In genomic region chr14:36968628-36969147, GRCm38 (mm10) we compare ENCODE assay signal across 8 mouse cellular contexts. TPM values are rescaled to one million over a fixed set of nuclear protein-coding genes. Genes with fewer than 3 reads are reported as not detected.
DNase-seq lines count a peak whose midpoint lies in the region; ATAC-seq and TF ChIP-seq lines count a peak whose summit lies in the region.

TSS of gene Ccser2 (minus strand) at chr14:36968777.

- peak; percentile 85 for DNase-seq in c-Kit-negative CD71-positive TER-119-positive erythroid progenitor cells, embryonic 14.5 days (ENCODE audit: low read depth, low spot score)
- DNase-seq in forebrain, embryonic 10.5 days (ENCODE audit: extremely low spot score, low spot score), result peak; percentile 95
- DNase-seq in kidney, postnatal 25 days, result peak; percentile 98
- DNase-seq in liver, embryonic 14.5 days (ENCODE audit: low read depth in 3 of 3, low spot score in 3 of 3), result peak; percentile 70 to 84 (median 79)
- DNase-seq in neural tube, embryonic 11.5 days (ENCODE audit: low spot score), result peak; percentile 98
- DNase-seq in stomach, postnatal 0 days (ENCODE audit: low spot score), result peak; percentile 99

- H3K4me3 ChIP-seq in forebrain, embryonic 10.5 days, result peak within 1 kb of the TSS; percentile 93
- H3K4me3 ChIP-seq in heart, embryonic 15.5 days, result peak within 1 kb of the TSS; percentile 89
- peak within 1 kb of the TSS; percentile 65 to 79 for H3K4me3 ChIP-seq in liver, embryonic 14.5 days (ENCODE audit: insufficient read depth in 1 of 2, low read depth in 2 of 2, low read length in 2 of 2)
- peak within 1 kb of the TSS; percentile 87 for H3K4me3 ChIP-seq in neural tube, embryonic 11.5 days (ENCODE audit: low read depth, low read length)
- peak within 1 kb of the TSS; percentile 92 for H3K4me3 ChIP-seq in stomach, postnatal 0 days (ENCODE audit: low read depth, low read length)

- no peak for TF ChIP-seq EP300 in liver, embryonic 14.5 days (IDR thresholded peaks at IDR 0.05; ENCODE audit: low read depth)
- no peak for TF ChIP-seq EP300 in stomach, postnatal 0 days (optimal IDR thresholded peaks at IDR 0.05)

- WGBS in forebrain, embryonic 10.5 days, result 5% methylated on average over 38 of the region's 39 CpGs
- WGBS in heart, embryonic 15.5 days, result under 1% methylated on average over 39 of the region's 39 CpGs
- WGBS in liver, embryonic 14.5 days (ENCODE audit: insufficient replicate concordance), result 2% methylated on average over 39 of the region's 39 CpGs
- 4% methylated on average over 38 of the region's 39 CpGs for WGBS in neural tube, embryonic 11.5 days
- under 1% methylated on average over 32 of the region's 39 CpGs for WGBS in stomach, postnatal 0 days

- no peak for TF ChIP-seq CTCF in liver, embryonic 14.5 days (IDR thresholded peaks at IDR 0.05; ENCODE audit: low read depth)
- TF ChIP-seq CTCF in stomach, postnatal 0 days (IDR thresholded peaks at IDR 0.05; ENCODE audit: low read depth), result no peak

- peak within 1 kb of the TSS; percentile 94 for H3K9ac ChIP-seq in heart, embryonic 15.5 days
- H3K9ac ChIP-seq in liver, embryonic 14.5 days (replicated peaks), result peak within 1 kb of the TSS; percentile 62
- H3K9ac ChIP-seq in neural tube, embryonic 11.5 days (ENCODE audit: low read length), result peak within 1 kb of the TSS; percentile 85
- H3K9ac ChIP-seq in stomach, postnatal 0 days (ENCODE audit: low read length), result peak within 1 kb of the TSS; percentile 86

- H3K9me3 ChIP-seq in forebrain, embryonic 10.5 days, result no peaks in the 10 kb centered on the region
- no peaks in the 10 kb centered on the region for H3K9me3 ChIP-seq in heart, embryonic 15.5 days (replicated peaks)
- H3K9me3 ChIP-seq in liver, embryonic 14.5 days (ENCODE audit: control insufficient read depth, low read length), result no peaks in the 10 kb centered on the region
- H3K9me3 ChIP-seq in neural tube, embryonic 11.5 days (ENCODE audit: control insufficient read depth, low read length), result no peaks in the 10 kb centered on the region
- no peaks in the 10 kb centered on the region for H3K9me3 ChIP-seq in stomach, postnatal 0 days (ENCODE audit: control insufficient read depth, low read length)

- H3K36me3 ChIP-seq in forebrain, embryonic 10.5 days (replicated peaks), result no peaks in the 10 kb centered on the region
- H3K36me3 ChIP-seq in heart, embryonic 15.5 days, result no peaks in the 10 kb centered on the region
- H3K36me3 ChIP-seq in liver, embryonic 14.5 days (replicated peaks; ENCODE audit: control insufficient read depth, insufficient read depth, low read depth), result no peaks in the 10 kb centered on the region
- no peaks in the 10 kb centered on the region for H3K36me3 ChIP-seq in neural tube, embryonic 11.5 days (ENCODE audit: control insufficient read depth, insufficient read depth, low read length)
- no peaks in the 10 kb centered on the region for H3K36me3 ChIP-seq in stomach, postnatal 0 days (ENCODE audit: control insufficient read depth, insufficient read depth, low read length)

- peak; percentile 90 for ATAC-seq in CD4-positive, CD25-positive, alpha-beta regulatory T cell, adult 4 months
- peak; percentile 100 for ATAC-seq in heart, embryonic 15.5 days (replicated peaks; ENCODE audit: insufficient number of reproducible peaks, insufficient read depth, low FRiP score, low read depth)
- peak; percentile 100 for ATAC-seq in liver, embryonic 14.5 days (ENCODE audit: insufficient read depth)
- peak; percentile 99 for ATAC-seq in neural tube, embryonic 11.5 days (ENCODE audit: insufficient read depth, low FRiP score, low TSS enrichment)
- ATAC-seq in stomach, postnatal 0 days (ENCODE audit: low FRiP score, low TSS enrichment), result peak; percentile 100

- peak within 1 kb of the TSS; percentile 57 for H3K4me2 ChIP-seq in heart, embryonic 15.5 days
- H3K4me2 ChIP-seq in liver, embryonic 14.5 days (ENCODE audit: low read depth), result peak within 1 kb of the TSS; percentile 82
- H3K4me2 ChIP-seq in neural tube, embryonic 11.5 days (ENCODE audit: low read depth), result peak within 1 kb of the TSS; percentile 58
- H3K4me2 ChIP-seq in stomach, postnatal 0 days (replicated peaks; ENCODE audit: low read depth), result peak within 1 kb of the TSS; percentile 79

- peak within 1 kb of the TSS; percentile 96 for H3K27ac ChIP-seq in forebrain, embryonic 10.5 days
- peak within 1 kb of the TSS; percentile 90 for H3K27ac ChIP-seq in heart, embryonic 15.5 days
- no peak within 1 kb of the TSS; the same call in none of the 2 replicates for H3K27ac ChIP-seq in liver, embryonic 14.5 days
- peak within 1 kb of the TSS; percentile 91 for H3K27ac ChIP-seq in neural tube, embryonic 11.5 days (ENCODE audit: low read depth, low read length)
- peak within 1 kb of the TSS; percentile 85 for H3K27ac ChIP-seq in stomach, postnatal 0 days (replicated peaks)

- no peaks in the 10 kb centered on the region for H3K27me3 ChIP-seq in forebrain, embryonic 10.5 days (ENCODE audit: poor library complexity, severe bottlenecking)
- H3K27me3 ChIP-seq in heart, embryonic 15.5 days, result no peaks in the 10 kb centered on the region
- no peaks in the 10 kb centered on the region for H3K27me3 ChIP-seq in liver, embryonic 14.5 days (ENCODE audit: control insufficient read depth, insufficient read depth, low read length)
- no peaks in the 10 kb centered on the region for H3K27me3 ChIP-seq in neural tube, embryonic 11.5 days (ENCODE audit: control insufficient read depth, insufficient read depth, low read length)
- H3K27me3 ChIP-seq in stomach, postnatal 0 days (ENCODE audit: control insufficient read depth, insufficient read depth, low read length), result no peaks in the 10 kb centered on the region

- peaks cover 25% of the 10 kb centered on the region for H3K4me1 ChIP-seq in forebrain, embryonic 10.5 days
- H3K4me1 ChIP-seq in heart, embryonic 15.5 days (replicated peaks), result peaks cover 9% of the 10 kb centered on the region
- peaks cover 5 to 12% of the 10 kb centered on the region in 2 experiments; a peak in 3 of 4 replicates for H3K4me1 ChIP-seq in liver, embryonic 14.5 days (replicated peaks; ENCODE audit: control insufficient read depth in 2 of 2, insufficient read depth in 2 of 2, low read length in 1 of 2)
- no peaks in the 10 kb centered on the region for H3K4me1 ChIP-seq in neural tube, embryonic 11.5 days (ENCODE audit: control insufficient read depth, insufficient read depth, low read length)
- no peaks in the 10 kb centered on the region for H3K4me1 ChIP-seq in stomach, postnatal 0 days (replicated peaks; ENCODE audit: control insufficient read depth, insufficient read depth)

RNA-seq across cellular contexts. Expression of gene Ccser2, which starts in this region (rescaled TPM):
- polyA plus RNA-seq in CD4-positive, CD25-positive, alpha-beta regulatory T cell, adult 4 months (2017; shearing (Covaris generic)), result 10 to 100 TPM; 15.0 to 26.6 TPM
- 21.5 and 22.2 TPM in 2 replicates for polyA plus RNA-seq in forebrain, embryonic 10.5 days (2016; fragmentation: Nextera tagmentation; extraction: Ambion mirVana)
- polyA plus RNA-seq in heart, embryonic 15.5 days (2015; fragmentation: Nextera tagmentation; extraction: Ambion mirVana), result 54.2 and 59.8 TPM in 2 replicates
- polyA plus RNA-seq in liver, embryonic 14.5 days (2012; rRNA removed), result 1.5 and 1.6 TPM in 2 replicates
- polyA plus RNA-seq in liver, embryonic 14.5 days (2014; fragmentation: Nextera tagmentation; extraction: Ambion mirVana), result 4.1 and 5.0 TPM in 2 replicates
- polyA plus RNA-seq in neural tube, embryonic 11.5 days (2014; fragmentation: Nextera tagmentation; extraction: Ambion mirVana), result 46.1 and 50.9 TPM in 2 replicates
- 18.1 and 19.7 TPM in 2 replicates for polyA plus RNA-seq in stomach, postnatal 0 days (2015; fragmentation: Nextera tagmentation; extraction: Ambion mirVana)
